Mouse (Mus musculus) C2C12 (cell line): ENCODE measurements around the gene Lbhd1.

Experiments used
- CTCF ChIP-seq: IDR thresholded peaks from one replicate; pipeline ENCODE4 v1.5.1; 2011; ENCODE audit not compliant: control insufficient read depth, insufficient read depth, insufficient read length
- FOSL1 ChIP-seq: IDR thresholded peaks from one replicate; pipeline ENCODE4 v1.8.0; 2011; ENCODE audit warnings: mild to moderate bottlenecking, low read length; ENCODE audit not compliant: poor library complexity, insufficient read depth, severe bottlenecking
- MAX ChIP-seq: IDR thresholded peaks from one replicate; pipeline ENCODE4 v1.6.1; 2011; ENCODE audit warnings: mild to moderate bottlenecking, control low read depth

DNA sequence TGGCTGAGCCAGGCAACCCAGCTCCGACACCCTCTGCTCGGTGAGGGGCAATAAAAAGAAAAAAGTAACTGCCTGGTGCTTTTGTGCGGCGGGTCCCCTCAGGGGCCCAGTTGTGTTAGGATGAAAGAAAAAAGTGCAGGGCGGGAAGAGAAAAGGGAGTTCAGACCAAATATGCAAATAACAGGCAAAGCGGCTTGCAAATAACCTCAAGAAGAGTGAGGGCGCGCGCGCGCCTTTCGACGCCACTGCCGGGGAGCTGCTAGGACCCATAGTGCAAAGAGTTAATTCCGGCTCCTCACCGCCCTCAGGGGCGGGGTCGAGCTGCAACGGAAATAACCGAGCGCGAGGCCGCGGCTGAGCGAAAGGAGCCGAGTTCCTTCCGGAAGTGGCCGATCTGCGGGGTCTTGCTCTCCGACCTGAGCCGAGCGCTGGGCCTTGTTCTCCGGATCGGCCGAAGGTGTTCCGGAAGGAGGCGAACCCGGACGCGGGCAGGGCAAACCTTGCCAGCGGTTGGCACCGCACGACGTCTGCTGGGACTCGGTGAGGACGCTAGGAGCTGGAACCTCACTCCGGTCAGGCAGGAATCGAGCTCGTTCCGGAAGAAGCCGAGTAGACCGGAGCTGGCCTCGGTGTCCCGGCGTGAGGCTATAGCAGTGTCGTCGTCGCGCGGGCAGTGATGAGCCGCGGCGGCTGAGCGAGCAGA, 58.1 kb downstream of the Lbhd1 start, which contains the start of gene Mta2:
- TF ChIP-seq CTCF, result no peak
- peak; percentile 72 for TF ChIP-seq MAX
- TF ChIP-seq FOSL1, result no peak
